Mouse (Mus musculus): ENCODE results near the gene Umad1. TPM values are rescaled to one million over a fixed set of nuclear protein-coding genes. Genes with fewer than 3 reads are reported as not detected.

The Umad1 gene
- total RNA-seq, 2 experiments from 2014 or later = 8.0 to 23.6 TPM

DNA sequence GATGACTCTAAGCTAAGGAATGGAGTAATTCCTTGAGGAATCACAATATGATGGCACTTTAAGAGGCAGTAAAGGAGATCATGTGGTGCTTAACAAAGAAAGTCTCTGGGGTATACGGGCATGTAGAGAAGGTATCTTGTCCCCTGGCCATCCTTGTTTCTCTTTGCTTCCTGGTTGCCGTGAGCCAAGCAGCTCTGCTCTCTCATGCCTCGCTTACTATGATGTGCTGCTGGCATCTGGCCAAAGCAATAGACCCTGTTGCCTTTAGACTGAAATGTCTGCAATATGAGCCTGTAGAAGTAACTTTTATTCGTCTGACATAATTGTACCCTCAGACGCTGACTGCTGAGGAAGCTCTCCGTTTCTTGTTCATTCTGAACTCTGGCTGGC lies 238.8 kb downstream of the Umad1 start:
- ATAC-seq (replicated peaks; ENCODE audit: poor library complexity) = no peak

GRCm38 (mm10) chr6:8498961-8499360 lies 239.9 kb downstream of the Umad1 start:
- ATAC-seq (replicated peaks; ENCODE audit: poor library complexity) = no peak

- no peak for ATAC-seq (replicated peaks; ENCODE audit: poor library complexity)
Observed at GRCm38 (mm10) chr6:8503953-8504352, 244.9 kb downstream of the Umad1 start.

- ATAC-seq (replicated peaks; ENCODE audit: poor library complexity) = peak; percentile 10; the same call in 1 of the 2 replicates
Observed at GRCm38 (mm10) chr6:8504521-8505228, 245.6 kb downstream of the Umad1 start.

- ATAC-seq (replicated peaks; ENCODE audit: poor library complexity) = no peak
Observed at GRCm38 (mm10) chr6:8506631-8507030, 247.5 kb downstream of the Umad1 start.

Other genes starting within 250 kb of the Umad1 start
- not detected in 2 replicates for gene Col28a1, start 66.7 kb upstream of the Umad1 start, total RNA-seq (2015)
- gene Col28a1, start 66.7 kb upstream of the Umad1 start, total RNA-seq (2017) = not detected in 2 replicates
- gene Mios, start 50.1 kb upstream of the Umad1 start, total RNA-seq (2015) = 23.5 and 28.7 TPM in 2 replicates
- gene Mios, start 50.1 kb upstream of the Umad1 start, total RNA-seq (2017) = 24.3 and 33.6 TPM in 2 replicates
- gene Rpa3, start 115 bp upstream of the Umad1 start, total RNA-seq (2015) = 153 and 160 TPM in 2 replicates
- gene Rpa3, start 115 bp upstream of the Umad1 start, total RNA-seq (2017) = 127 and 132 TPM in 2 replicates
- gene Gm45062, start 162 bp downstream of the Umad1 start, total RNA-seq (2015) = 5.8 and 6.4 TPM in 2 replicates
- gene Gm45062, start 162 bp downstream of the Umad1 start, total RNA-seq (2017) = 4.7 and 6.8 TPM in 2 replicates